Mouse (Mus musculus) ES-E14 (cell line): ENCODE results near the gene AB124611. TPM values are rescaled to one million over a fixed set of nuclear protein-coding genes. Genes with fewer than 3 reads are reported as not detected.

ENCODE experiments used
- DNase-seq: peaks from one replicate; pipeline ENCODE4 v3.0.0-alpha.2; 2013; ENCODE audit warnings: low read depth, low spot score
- H3K27ac ChIP-seq: 2 replicates; pipeline ENCODE4 v1.5.1; 2012; ENCODE audit warnings: low read depth, mild to moderate bottlenecking, low read length, moderate library complexity, mixed read lengths; ENCODE audit not compliant: poor library complexity, insufficient read depth, severe bottlenecking
- H3K36me3 ChIP-seq: 2 replicates; pipeline ENCODE4 v1.6.1; 2012; ENCODE audit warnings: mild to moderate bottlenecking, low read length, moderate library complexity, mixed read lengths; ENCODE audit not compliant: control insufficient read depth, poor library complexity, insufficient read depth, severe bottlenecking
- H3K4me1 ChIP-seq, 2 experiments: fragments of 150-350 bp in 1 of 2; sonication (generic) in 1 of 2; 2 replicates each; pipeline ENCODE4 v1.6.1; 2012; ENCODE audit warnings: low read length in 2 of 2, mild to moderate bottlenecking in 1 of 2, mixed read lengths in 1 of 2; ENCODE audit not compliant: control insufficient read depth in 2 of 2, insufficient read depth in 2 of 2, poor library complexity in 1 of 2
- H3K4me3 ChIP-seq, 2 experiments: fragments of 150-350 bp in 1 of 2; sonication (generic) in 1 of 2; 2 replicates each; pipeline ENCODE4 v1.5.1; 2012; ENCODE audit warnings: low read length in 2 of 2, low read depth in 1 of 2, mild to moderate bottlenecking in 1 of 2, mixed read lengths in 1 of 2; ENCODE audit not compliant: insufficient read depth in 1 of 2, poor library complexity in 1 of 2, severe bottlenecking in 1 of 2
- H3K9ac ChIP-seq: 2 replicates; pipeline ENCODE4 v1.6.1; 2012; ENCODE audit warnings: low read depth, mild to moderate bottlenecking, low read length, mixed read lengths; ENCODE audit not compliant: poor library complexity, insufficient read depth, severe bottlenecking
- H3K9me3 ChIP-seq: fragments of 150-350 bp; sonication (generic); 2 replicates; pipeline ENCODE4 v1.6.1; 2012; ENCODE audit warnings: low read depth, mild to moderate bottlenecking, low read length; ENCODE audit not compliant: control insufficient read depth, insufficient read depth
- CHD2 ChIP-seq: IDR thresholded peaks from 2 replicates; pipeline ENCODE4 v1.6.1; 2014; ENCODE audit warnings: mild to moderate bottlenecking, low read depth, low read length, inconsistent platforms
- HCFC1 ChIP-seq: IDR thresholded peaks from 2 replicates; pipeline ENCODE4 v1.6.1; 2012; ENCODE audit warnings: low read length, inconsistent platforms, borderline replicate concordance; ENCODE audit not compliant: insufficient read depth
- MAFK ChIP-seq: IDR thresholded peaks from 2 replicates; pipeline ENCODE4 v1.6.1; 2014; ENCODE audit warnings: mild to moderate bottlenecking, low read depth, low read length, inconsistent platforms; ENCODE audit not compliant: insufficient read depth
- ZC3H11A ChIP-seq: IDR thresholded peaks from 2 replicates; pipeline ENCODE4 v1.6.1; 2012; ENCODE audit warnings: low read depth, mild to moderate bottlenecking, inconsistent platforms, low read length, borderline replicate concordance
- ZNF384 ChIP-seq: IDR thresholded peaks from 2 replicates; pipeline ENCODE4 v1.6.1; 2012; ENCODE audit warnings: low read depth, low read length, inconsistent platforms
- in situ Hi-C, 2 experiments: fragments of 600-800 bp; cut with MboI; formaldehyde crosslinking; loops; one replicate each; pipeline ENCODE4 v1.15.1; 2025; ENCODE audit warnings: low sequenced_read_pairs in 2 of 2, inconsistent platforms in 1 of 2; ENCODE audit not compliant: unreplicated experiment in 2 of 2
- total RNA-seq: library from RNA; depleted of rRNA; stranded (reverse); fragments of 300-350 nt; gene quantifications from 2 replicates; pipeline ENCODE4 v1.2.3, GENCODE M21; 2012

Gene AB124611
- total RNA-seq, 1 experiment: not detected

DNA sequence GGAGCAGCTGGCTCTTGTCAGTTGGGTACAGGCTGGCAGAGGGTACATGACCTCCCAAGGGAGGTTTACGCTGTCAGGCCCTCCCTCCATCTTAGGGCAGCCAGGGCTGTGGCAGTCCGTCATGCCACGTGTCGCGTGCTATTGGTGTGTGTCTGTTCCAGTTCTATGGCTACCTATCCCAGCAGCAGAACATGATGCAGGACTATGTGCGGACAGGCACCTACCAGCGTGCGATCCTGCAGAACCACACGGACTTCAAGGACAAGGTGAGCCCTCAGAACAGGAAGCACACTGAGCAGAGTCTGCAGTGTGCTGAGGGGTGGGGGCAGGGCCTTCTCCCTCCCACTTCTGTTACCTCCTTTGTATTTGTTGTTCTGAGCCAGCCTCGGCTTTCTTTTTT is 49.3 kb downstream of the AB124611 start:
- in situ Hi-C loops: no loop called here
- no peak overlapping the region for H3K4me3 ChIP-seq
- DNase-seq: no peak
- no peak overlapping the region for H3K9ac ChIP-seq
- peaks cover 45% of the 10 kb centered on the region for H3K36me3 ChIP-seq
- no peak overlapping the region for H3K27ac ChIP-seq
- H3K4me1 ChIP-seq: peaks cover 2 to 7% of the 10 kb centered on the region in 2 experiments; a peak in 2 of 4 replicates
- no peaks in the 10 kb centered on the region for H3K9me3 ChIP-seq
- no peak for TF ChIP-seq MAFK
- no peak for TF ChIP-seq ZNF384
- no peak for TF ChIP-seq HCFC1
- TF ChIP-seq ZC3H11A: no peak
- TF ChIP-seq CHD2: no peak

DNA sequence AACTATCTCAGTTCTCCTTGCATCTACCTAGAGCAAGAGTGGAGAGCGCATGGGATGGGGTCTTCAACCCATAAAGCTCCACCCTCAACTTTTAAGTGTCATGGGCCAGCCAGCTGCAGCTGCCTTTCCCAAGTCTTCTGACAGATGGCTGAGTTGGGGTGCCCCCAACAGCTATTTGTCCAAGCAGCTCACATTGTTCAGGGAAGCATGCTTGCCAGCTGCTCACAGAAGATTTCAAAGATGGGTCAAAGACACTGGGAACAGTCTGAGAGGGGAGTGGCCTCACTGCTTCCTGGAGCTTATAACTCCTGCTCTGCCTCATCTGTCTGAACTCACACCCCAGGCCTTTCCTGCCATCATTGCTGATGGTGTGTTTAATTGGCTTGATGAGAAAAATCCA is 50.3 kb downstream of the AB124611 start:
- H3K27ac ChIP-seq: no peak overlapping the region
- no peaks in the 10 kb centered on the region for H3K9me3 ChIP-seq
- no peak overlapping the region for H3K4me3 ChIP-seq
- peaks cover 2 to 7% of the 10 kb centered on the region in 2 experiments; a peak in 2 of 4 replicates for H3K4me1 ChIP-seq
- in situ Hi-C loops: no loop called here
- no peak overlapping the region for H3K9ac ChIP-seq
- no peak for TF ChIP-seq HCFC1
- no peak for TF ChIP-seq ZNF384
- TF ChIP-seq MAFK: no peak
- TF ChIP-seq ZC3H11A: no peak
- no peak for TF ChIP-seq CHD2
- H3K36me3 ChIP-seq: peaks cover 46% of the 10 kb centered on the region
- no peak for DNase-seq

DNA sequence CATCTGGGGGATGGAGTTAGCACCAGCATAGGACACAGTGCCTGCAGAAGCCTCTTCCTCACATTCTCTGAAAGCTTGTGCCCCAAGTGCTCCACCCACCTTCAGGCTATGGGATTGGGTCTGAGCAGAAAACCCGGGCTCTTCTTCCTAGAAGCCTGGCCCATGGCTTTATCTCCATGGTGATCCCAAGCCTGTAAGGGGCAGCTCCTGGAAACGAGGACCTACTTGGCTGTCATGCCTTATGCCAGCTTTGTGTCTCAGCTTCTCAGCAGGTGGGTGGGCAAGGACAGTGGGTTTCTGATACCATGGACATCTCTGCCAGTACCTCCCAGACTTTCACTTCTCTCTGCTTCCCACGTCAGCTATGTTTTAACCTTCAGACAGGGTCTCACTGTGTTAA is 52.2 kb downstream of the AB124611 start:
- Histone ChIP-seq H3K4me3 (no peak overlapping the region), H3K27ac (no peak overlapping the region), H3K4me1 (peaks cover 2 to 7% of the 10 kb centered on the region in 2 experiments; a peak in 2 of 4 replicates), H3K9ac (no peak overlapping the region), H3K36me3 (peaks cover 54% of the 10 kb centered on the region), H3K9me3 (no peaks in the 10 kb centered on the region)
- no peak for DNase-seq
- TF ChIP-seq CHD2 (no peak), MAFK (no peak), ZNF384 (no peak), HCFC1 (no peak), ZC3H11A (no peak)
- in situ Hi-C loops: no loop called here

DNA sequence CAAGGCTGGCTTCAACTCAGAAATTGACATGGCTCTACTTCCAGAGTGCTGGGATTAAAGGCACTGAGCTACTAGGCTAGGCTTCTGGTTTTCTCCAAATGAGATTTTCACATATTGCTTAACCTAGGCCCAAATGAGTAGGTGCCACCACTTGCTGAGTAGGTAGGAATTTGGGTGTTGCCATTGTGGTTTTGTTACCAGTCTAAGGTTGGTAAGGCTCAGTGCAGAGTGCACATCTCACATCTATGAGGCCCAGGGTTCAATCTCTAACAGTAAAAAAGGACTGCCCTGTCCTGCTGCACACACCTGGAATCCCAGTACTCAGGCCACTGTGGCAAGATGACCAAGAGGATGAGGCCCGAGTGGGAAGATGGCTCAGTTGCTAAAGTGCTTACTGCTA is 59.4 kb downstream of the AB124611 start:
- in situ Hi-C loops: no loop called here
- DNase-seq: no peak

More for the DNA sequence above, 59.4 kb downstream of the AB124611 start:
- no peak for TF ChIP-seq MAFK
- TF ChIP-seq HCFC1: no peak
- no peak for TF ChIP-seq ZNF384
- TF ChIP-seq CHD2: no peak
- no peak for TF ChIP-seq ZC3H11A
- Histone ChIP-seq H3K4me1 (peaks cover 0 to 5% of the 10 kb centered on the region in 2 experiments; a peak in 1 of 4 replicates), H3K27ac (no peak overlapping the region), H3K9me3 (no peaks in the 10 kb centered on the region), H3K36me3 (peaks cover 73% of the 10 kb centered on the region), H3K4me3 (no peak overlapping the region), H3K9ac (no peak overlapping the region)
